Mouse (Mus musculus) olfactory bulb, adult 2 months (tissue): ENCODE results near the gene Syn3.

Source experiments
- CTCF ChIP-seq: fragments of 200-500 bp; IDR thresholded peaks from 2 replicates; pipeline ENCODE4 v1.5.1; 2012; ENCODE audit warnings: low read depth, mild to moderate bottlenecking, low read length, moderate library complexity; ENCODE audit not compliant: insufficient read depth
- POLR2A ChIP-seq: fragments of 200-500 bp; IDR thresholded peaks from 2 replicates; pipeline ENCODE4 v1.6.1; 2012; ENCODE audit warnings: mild to moderate bottlenecking, low read depth, low read length, moderate library complexity; ENCODE audit not compliant: insufficient read depth

DNA sequence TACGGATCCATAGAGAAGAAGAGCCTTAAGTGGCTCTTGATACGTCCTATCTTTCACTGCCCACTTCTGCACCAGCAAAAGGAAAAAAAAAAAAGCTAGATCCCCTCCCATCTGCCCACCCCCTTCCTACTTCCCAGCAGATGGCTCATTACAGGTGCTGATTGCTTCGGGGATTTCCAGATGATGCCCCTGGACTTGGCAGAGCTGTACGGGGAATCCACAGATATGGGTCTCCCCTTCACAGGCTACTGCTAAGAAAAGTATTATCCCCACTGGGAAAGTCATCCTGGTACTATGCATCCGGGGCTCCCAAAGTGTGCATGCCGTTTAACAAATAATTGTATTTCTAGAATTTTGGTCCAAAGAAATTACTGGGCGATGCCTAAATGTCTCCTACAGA, 181.1 kb downstream of the Syn3 start:
- no peak for TF ChIP-seq CTCF
- no peak for TF ChIP-seq POLR2A
